Mouse (Mus musculus) ES-Bruce4 (cell line): Measurements from ENCODE around the gene Slc39a11. TPM values are rescaled to one million over a fixed set of nuclear protein-coding genes. Genes with fewer than 3 reads are reported as not detected.
A peak's percentile ranks its signal among the peaks of the same experiment; 100 is the strongest.

Experiments used
- H3K27ac ChIP-seq: 2 replicates; pipeline ENCODE4 v1.5.1; 2012; ENCODE audit warnings: low read length, inconsistent platforms; ENCODE audit not compliant: insufficient read depth
- H3K27me3 ChIP-seq: 2 replicates; pipeline ENCODE4 v1.6.1; 2012; ENCODE audit warnings: mild to moderate bottlenecking, low read length, inconsistent platforms; ENCODE audit not compliant: control insufficient read depth, poor library complexity, insufficient read depth, severe bottlenecking
- H3K36me3 ChIP-seq: 2 replicates; pipeline ENCODE4 v1.6.1; 2012; ENCODE audit warnings: inconsistent platforms, mild to moderate bottlenecking, low read length, moderate library complexity; ENCODE audit not compliant: control insufficient read depth, poor library complexity, insufficient read depth, severe bottlenecking
- H3K4me1 ChIP-seq: one replicate; pipeline ENCODE4 v1.8.1; 2011; ENCODE audit warnings: low read length; ENCODE audit not compliant: control insufficient read depth, insufficient read depth
- H3K4me3 ChIP-seq: 2 replicates; pipeline ENCODE4 v1.5.1; 2011; ENCODE audit warnings: low read depth, mild to moderate bottlenecking, low read length
- H3K9ac ChIP-seq: 2 replicates; pipeline ENCODE4 v1.6.1; 2012; ENCODE audit warnings: low read depth, mild to moderate bottlenecking, inconsistent platforms; ENCODE audit not compliant: poor library complexity, severe bottlenecking
- H3K9me3 ChIP-seq: replicated peaks from 2 replicates; pipeline ENCODE4 v1.6.1; 2012; ENCODE audit warnings: mild to moderate bottlenecking, low read length, inconsistent platforms; ENCODE audit not compliant: control insufficient read depth, poor library complexity, insufficient read depth, severe bottlenecking
- CTCF ChIP-seq: IDR thresholded peaks from one replicate; pipeline ENCODE4 v1.8.1; 2011; ENCODE audit warnings: low read depth, low read length
- EP300 ChIP-seq: IDR thresholded peaks from 2 replicates; pipeline ENCODE4 v1.6.1; 2011; ENCODE audit warnings: low read depth, low read length; ENCODE audit not compliant: insufficient read depth
- POLR2A ChIP-seq: IDR thresholded peaks from one replicate; pipeline ENCODE4 v1.8.1; 2011; ENCODE audit warnings: low read length; ENCODE audit not compliant: insufficient read depth
- polyA plus RNA-seq: library from polyadenylated mRNA; stranded (reverse); fragments of >200 nt; gene quantifications from 2 replicates; pipeline ENCODE4 v1.2.4, GENCODE M21; 2011; ENCODE audit warnings: low read depth; ENCODE audit not compliant: missing spikeins, insufficient read depth, insufficient read length

Gene Slc39a11
- polyA plus RNA-seq, 1 experiment, result 7.4 TPM

- no peak overlapping the region for H3K4me3 ChIP-seq
- no peaks in the 10 kb centered on the region for H3K4me1 ChIP-seq
- H3K9ac ChIP-seq, result no peak overlapping the region
- no peak overlapping the region for H3K27ac ChIP-seq
- H3K27me3 ChIP-seq, result no peaks in the 10 kb centered on the region
- TF ChIP-seq EP300 (no peak), CTCF (no peak), POLR2A (no peak)
- no peaks in the 10 kb centered on the region for H3K36me3 ChIP-seq
- no peaks in the 10 kb centered on the region for H3K9me3 ChIP-seq
Observed at GRCm38 (mm10) chr11:113625437-113625836, 24.4 kb downstream of the Slc39a11 start.

GRCm38 (mm10) chr11:113622028-113622427 lies 27.9 kb downstream of the Slc39a11 start:
- H3K27me3 ChIP-seq, result no peaks in the 10 kb centered on the region
- TF ChIP-seq CTCF, result no peak
- TF ChIP-seq EP300, result no peak
- TF ChIP-seq POLR2A, result no peak
- no peaks in the 10 kb centered on the region for H3K9me3 ChIP-seq
- no peak overlapping the region for H3K4me3 ChIP-seq
- no peak overlapping the region for H3K27ac ChIP-seq
- no peak overlapping the region for H3K9ac ChIP-seq
- no peaks in the 10 kb centered on the region for H3K36me3 ChIP-seq
- H3K4me1 ChIP-seq, result no peaks in the 10 kb centered on the region

- no peak overlapping the region for H3K27ac ChIP-seq
- H3K4me3 ChIP-seq, result no peak overlapping the region
- H3K27me3 ChIP-seq, result no peaks in the 10 kb centered on the region
- no peaks in the 10 kb centered on the region for H3K4me1 ChIP-seq
- TF ChIP-seq EP300 (no peak), POLR2A (no peak), CTCF (no peak)
- no peaks in the 10 kb centered on the region for H3K36me3 ChIP-seq
- no peak overlapping the region for H3K9ac ChIP-seq
- no peaks in the 10 kb centered on the region for H3K9me3 ChIP-seq
Observed at GRCm38 (mm10) chr11:113621001-113621400, 28.9 kb downstream of the Slc39a11 start.

GRCm38 (mm10) chr11:113619420-113620080 lies 30.3 kb downstream of the Slc39a11 start:
- Histone ChIP-seq H3K36me3 (no peaks in the 10 kb centered on the region), H3K4me1 (no peaks in the 10 kb centered on the region), H3K9ac (peak overlapping the region; percentile 49), H3K27ac (no peak overlapping the region), H3K4me3 (peak overlapping the region; percentile 75), H3K27me3 (no peaks in the 10 kb centered on the region), H3K9me3 (no peaks in the 10 kb centered on the region)
- TF ChIP-seq POLR2A (no peak), EP300 (no peak), CTCF (no peak)

GRCm38 (mm10) chr11:113618672-113619419 lies 31.0 kb downstream of the Slc39a11 start, which contains the start of gene Sstr2:
Gene Sstr2 (plus strand): TSS chr11:113619342.
- Histone ChIP-seq H3K27me3 (no peaks in the 10 kb centered on the region), H3K4me3 (peak within 1 kb of the TSS; percentile 75), H3K9me3 (no peaks in the 10 kb centered on the region), H3K4me1 (no peaks in the 10 kb centered on the region), H3K27ac (no peak within 1 kb of the TSS), H3K36me3 (no peaks in the 10 kb centered on the region), H3K9ac (peak within 1 kb of the TSS; percentile 49)
- TF ChIP-seq CTCF, result no peak
- no peak for TF ChIP-seq EP300
- no peak for TF ChIP-seq POLR2A

- peak overlapping the region; percentile 75 for H3K4me3 ChIP-seq
- H3K4me1 ChIP-seq, result no peaks in the 10 kb centered on the region
- H3K27me3 ChIP-seq, result no peaks in the 10 kb centered on the region
- no peak overlapping the region for H3K27ac ChIP-seq
- TF ChIP-seq POLR2A (no peak), EP300 (no peak), CTCF (no peak)
- H3K9ac ChIP-seq, result no peak overlapping the region; the same call in 1 of the 2 replicates
- no peaks in the 10 kb centered on the region for H3K36me3 ChIP-seq
- H3K9me3 ChIP-seq, result no peaks in the 10 kb centered on the region
Observed at GRCm38 (mm10) chr11:113618303-113618671, 31.6 kb downstream of the Slc39a11 start.
